Mouse (Mus musculus) embryonic fibroblast, embryonic 13.5 days (primary cell): Measurements from ENCODE around the gene Prtg.

Experiments
- CTCF ChIP-seq: IDR thresholded peaks from 2 replicates; pipeline ENCODE4 v1.5.1; 2011; ENCODE audit warnings: mild to moderate bottlenecking, control low read depth, low read length, moderate library complexity, borderline replicate concordance; ENCODE audit not compliant: insufficient read depth
- POLR2A ChIP-seq: IDR thresholded peaks from 2 replicates; pipeline ENCODE4 v1.6.1; 2011; ENCODE audit warnings: low read depth, mild to moderate bottlenecking, control low read depth, low read length, moderate library complexity

DNA sequence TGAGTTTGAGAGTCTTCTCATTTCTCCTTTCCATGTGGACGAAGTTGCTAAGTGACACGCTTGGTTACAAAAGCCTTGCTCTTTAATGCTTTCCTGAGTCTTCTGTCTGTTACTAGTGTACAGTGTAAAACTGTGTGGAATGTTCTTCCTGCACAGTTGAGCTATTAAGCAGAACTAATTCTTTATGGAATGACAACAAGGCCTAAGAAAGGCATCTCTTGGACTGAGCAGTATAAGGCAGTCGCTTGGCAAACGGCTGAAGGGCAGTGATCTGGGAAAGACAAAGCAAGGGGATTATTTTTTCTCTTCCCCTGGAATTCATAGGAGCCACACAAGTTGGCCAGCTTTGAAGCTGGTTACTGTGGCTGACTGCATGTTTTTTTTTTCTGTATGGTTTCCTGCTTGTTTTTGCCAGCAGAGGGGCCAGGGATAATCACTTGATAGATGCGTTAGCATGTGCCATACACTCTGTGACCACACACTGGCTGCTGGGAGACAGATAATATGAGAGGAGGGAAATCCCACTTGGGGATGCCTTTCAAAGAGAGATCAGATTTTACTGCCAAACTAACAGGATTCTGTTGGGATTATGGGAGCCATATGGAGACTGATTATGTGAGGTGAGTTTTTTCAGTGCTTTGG, 22.1 kb downstream of the Prtg start:
- TF ChIP-seq CTCF, result no peak
- no peak for TF ChIP-seq POLR2A
